Mouse (Mus musculus) forebrain, embryonic 13.5 days (tissue): ENCODE measurements around the gene Ripor2. TPM values are rescaled to one million over a fixed set of nuclear protein-coding genes. Genes with fewer than 3 reads are reported as not detected.
A peak's percentile ranks its signal among the peaks of the same experiment; 100 is the strongest.
"Not testable (repeated sequence)": the region's sequence is repeated elsewhere in the genome, so short reads cannot be mapped to it uniquely, and the experiment has no call there.

ENCODE experiments used
- ATAC-seq: fragments of 200-750 bp; cut with Nextera tagmentation; 2 replicates; pipeline ENCODE4 v1.8.0; 2017
- H3K27ac ChIP-seq: fragments of 300-500 bp; sonication (generic); 2 replicates; pipeline ENCODE4 v1.5.1; 2015; ENCODE audit warnings: inconsistent platforms, mild to moderate bottlenecking, moderate library complexity
- H3K27me3 ChIP-seq: fragments of 300-500 bp; sonication (generic); 2 replicates; pipeline ENCODE4 v1.6.1; 2015; ENCODE audit warnings: mild to moderate bottlenecking, inconsistent platforms
- H3K36me3 ChIP-seq: fragments of 300-500 bp; sonication (generic); 2 replicates; pipeline ENCODE4 v1.6.1; 2015; ENCODE audit warnings: mild to moderate bottlenecking, inconsistent platforms; ENCODE audit not compliant: poor library complexity, severe bottlenecking
- H3K4me1 ChIP-seq: fragments of 300-500 bp; sonication (generic); 2 replicates; pipeline ENCODE4 v1.6.1; 2015; ENCODE audit warnings: inconsistent platforms
- H3K4me2 ChIP-seq: fragments of 300-500 bp; sonication (generic); 2 replicates; pipeline ENCODE4 v1.6.1; 2015; ENCODE audit warnings: inconsistent platforms, mild to moderate bottlenecking, moderate library complexity
- H3K4me3 ChIP-seq: fragments of 300-500 bp; sonication (generic); 2 replicates; pipeline ENCODE4 v1.5.1; 2015; ENCODE audit warnings: mild to moderate bottlenecking, inconsistent platforms
- H3K9ac ChIP-seq: fragments of 300-500 bp; sonication (generic); 2 replicates; pipeline ENCODE4 v1.6.1; 2015; ENCODE audit warnings: mild to moderate bottlenecking, inconsistent platforms
- H3K9me3 ChIP-seq: fragments of 300-500 bp; sonication (generic); replicated peaks from 2 replicates; pipeline ENCODE4 v1.6.1; 2016; ENCODE audit warnings: inconsistent platforms
- WGBS: fragments of 180-500 bp; shearing (Covaris S2); methylation state at CpG from one replicate; pipeline ENCODE4 v1.1.7; 2015; 5-methylcytosine and 5-hydroxymethylcytosine counted together
- polyA plus RNA-seq: library from polyadenylated mRNA; unstranded; fragments of >200 nt; fragmentation: Nextera tagmentation; extraction: Ambion mirVana; gene quantifications from 2 replicates; pipeline ENCODE4 v1.2.1, GENCODE M21; 2015

Gene Ripor2
- polyA plus RNA-seq, 1 experiment from 2014 or later, result 15.8 TPM

GRCm38 (mm10) chr13:24761403-24762227 lies 179.6 kb downstream of the Ripor2 start, which contains the start of gene Gmnn:
Gmnn (minus strand) TSS chr13:24761923.
- under 1% methylated on average over 73 of the region's 79 CpGs for WGBS
- peak within 1 kb of the TSS; percentile 95 for H3K4me3 ChIP-seq
- peaks cover 11% of the 10 kb centered on the region; the same call in 1 of the 2 replicates for H3K36me3 ChIP-seq
- peak within 1 kb of the TSS; percentile 71 for H3K4me2 ChIP-seq
- peak; percentile 99 for ATAC-seq
- peak within 1 kb of the TSS; percentile 82 for H3K9ac ChIP-seq
- H3K4me1 ChIP-seq, result peaks cover 15% of the 10 kb centered on the region; the same call in 1 of the 2 replicates
- H3K27me3 ChIP-seq, result no peaks in the 10 kb centered on the region
- no peaks in the 10 kb centered on the region for H3K9me3 ChIP-seq
- peak within 1 kb of the TSS; percentile 89 for H3K27ac ChIP-seq

- ATAC-seq, result no peak
- Histone ChIP-seq H3K4me3 (peak overlapping the region; percentile 95), H3K27me3 (no peaks in the 10 kb centered on the region), H3K36me3 (peaks cover 11% of the 10 kb centered on the region; the same call in 1 of the 2 replicates), H3K4me1 (peaks cover 15% of the 10 kb centered on the region; the same call in 1 of the 2 replicates), H3K27ac (no peak overlapping the region), H3K9ac (peak overlapping the region; percentile 82; the same call in 1 of the 2 replicates), H3K4me2 (peak overlapping the region; percentile 71), H3K9me3 (no peaks in the 10 kb centered on the region)
- 43% methylated on average over 4 of the region's 4 CpGs for WGBS
These were observed 180.3 kb downstream of the Ripor2 start for GRCm38 (mm10) chr13:24762254-24762653.

- not testable (repeated sequence) for ATAC-seq, H3K27ac ChIP-seq, H3K36me3 ChIP-seq, H3K4me2 ChIP-seq, H3K4me1 ChIP-seq, H3K4me3 ChIP-seq, H3K9me3 ChIP-seq, H3K27me3 ChIP-seq, H3K9ac ChIP-seq
- WGBS, result 66% methylated on average over 4 of the region's 4 CpGs
These were observed 185.8 kb downstream of the Ripor2 start for GRCm38 (mm10) chr13:24767809-24768208.

- not testable (repeated sequence) for H3K4me1 ChIP-seq, H3K9me3 ChIP-seq, H3K4me3 ChIP-seq, H3K27ac ChIP-seq, ATAC-seq, H3K27me3 ChIP-seq, H3K9ac ChIP-seq, H3K36me3 ChIP-seq, H3K4me2 ChIP-seq
- WGBS, result 94% methylated on average over 10 of the region's 10 CpGs
These were observed 189.5 kb downstream of the Ripor2 start for GRCm38 (mm10) chr13:24771482-24771881.

GRCm38 (mm10) chr13:24776146-24776844 lies 194.3 kb downstream of the Ripor2 start:
- H3K9me3 ChIP-seq, result no peaks in the 10 kb centered on the region
- H3K36me3 ChIP-seq, result no peaks in the 10 kb centered on the region
- H3K4me1 ChIP-seq, result no peaks in the 10 kb centered on the region
- WGBS, result 51% methylated on average over 7 of the region's 7 CpGs
- no peaks in the 10 kb centered on the region for H3K27me3 ChIP-seq
- H3K9ac ChIP-seq, result no peak overlapping the region
- ATAC-seq, result peak; percentile 67; the same call in 1 of the 2 replicates
- H3K4me2 ChIP-seq, result no peak overlapping the region
- no peak overlapping the region for H3K4me3 ChIP-seq
- H3K27ac ChIP-seq, result no peak overlapping the region

GRCm38 (mm10) chr13:24778026-24778425 lies 196.0 kb downstream of the Ripor2 start:
- Histone ChIP-seq H3K9ac (no peak overlapping the region), H3K36me3 (no peaks in the 10 kb centered on the region), H3K9me3 (no peaks in the 10 kb centered on the region), H3K27ac (no peak overlapping the region), H3K4me1 (0 out of 2 replicates have a peak, but pooled peaks cover 5% of the 10 kb centered on the region), H3K4me3 (no peak overlapping the region), H3K27me3 (no peaks in the 10 kb centered on the region), H3K4me2 (no peak overlapping the region)
- WGBS, result 75% methylated on average over 2 of the region's 2 CpGs
- ATAC-seq, result no peak

- Histone ChIP-seq H3K4me2 (no peak overlapping the region), H3K27ac (no peak overlapping the region), H3K27me3 (no peaks in the 10 kb centered on the region), H3K4me3 (no peak overlapping the region), H3K4me1 (0 out of 2 replicates have a peak, but pooled peaks cover 5% of the 10 kb centered on the region), H3K9me3 (no peaks in the 10 kb centered on the region), H3K36me3 (no peaks in the 10 kb centered on the region), H3K9ac (no peak overlapping the region)
- ATAC-seq, result no peak
- WGBS, result 91% methylated on average over 8 of the region's 8 CpGs
These were observed 196.9 kb downstream of the Ripor2 start for GRCm38 (mm10) chr13:24778706-24779380.

GRCm38 (mm10) chr13:24781916-24782315 lies 199.9 kb downstream of the Ripor2 start:
- 62% methylated on average over 5 of the region's 5 CpGs for WGBS
- Histone ChIP-seq H3K36me3 (no peaks in the 10 kb centered on the region), H3K9me3 (no peaks in the 10 kb centered on the region), H3K4me2 (no peak overlapping the region), H3K27ac (no peak overlapping the region), H3K4me3 (no peak overlapping the region), H3K9ac (no peak overlapping the region), H3K4me1 (peaks cover 5% of the 10 kb centered on the region; the same call in 1 of the 2 replicates), H3K27me3 (no peaks in the 10 kb centered on the region)
- ATAC-seq, result no peak

Other genes with a start within 250 kb of the Ripor2 start
- gene Armh2, start 159.0 kb downstream of the Ripor2 start, polyA plus RNA-seq, result not detected in 2 replicates
- 108 and 109 TPM in 2 replicates for gene Gmnn, start 179.7 kb downstream of the Ripor2 start, polyA plus RNA-seq
- gene BC005537, start 219.5 kb downstream of the Ripor2 start, polyA plus RNA-seq, result 27.8 and 28.4 TPM in 2 replicates
- gene Acot13, start 249.4 kb downstream of the Ripor2 start, polyA plus RNA-seq, result 63.6 and 66.5 TPM in 2 replicates
- gene Tdp2, start 249.5 kb downstream of the Ripor2 start, polyA plus RNA-seq, result 58.3 TPM in 2 replicates